Mouse (Mus musculus): ENCODE measurements around the gene Hbq1a. TPM values are rescaled to one million over a fixed set of nuclear protein-coding genes. Genes with fewer than 3 reads are reported as not detected.
"Not testable (repeated sequence)": the region's sequence is repeated elsewhere in the genome, so short reads cannot be mapped to it uniquely, and the experiment has no call there.

The Hbq1a gene
- polyA plus RNA-seq, 1 experiment from 2014 or later = not detected

DNA sequence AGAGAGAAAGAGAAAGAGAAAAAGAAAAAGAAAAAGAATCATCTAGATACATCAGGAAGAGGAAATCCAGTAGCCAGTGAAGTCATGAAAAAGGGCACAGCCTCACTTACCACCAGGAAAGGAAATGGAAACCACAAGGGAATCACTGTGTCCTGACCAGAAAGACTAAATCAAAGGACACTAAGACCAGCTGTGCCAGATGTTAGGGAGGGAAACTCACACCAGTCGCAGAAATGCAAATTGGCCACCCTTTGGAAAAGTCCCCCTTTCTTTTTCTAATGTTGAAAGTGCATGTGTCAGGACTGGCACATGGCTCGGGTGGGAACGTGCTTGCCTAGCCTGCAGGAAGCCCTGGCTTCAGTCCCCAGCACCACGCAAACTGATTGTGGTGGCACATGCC lies 28.7 kb upstream of the Hbq1a start:
- Histone ChIP-seq H3K27me3 (ENCODE audit: insufficient read depth, poor library complexity, severe bottlenecking) (peaks cover under 1% of the 10 kb centered on the region; the same call in 1 of the 2 replicates), H3K4me1 (replicated peaks) (peaks cover 13% of the 10 kb centered on the region), H3K4me3 (no peak overlapping the region), H3K27ac (no peak overlapping the region), H3K36me3 (no peaks in the 10 kb centered on the region), H3K9me3 (no peaks in the 10 kb centered on the region)
- WGBS = 44% methylated on average over 4 of the region's 4 CpGs
- no peak for DNase-seq (ENCODE audit: low spot score)

GRCm38 (mm10) chr11:32276347-32276746 lies 23.5 kb upstream of the Hbq1a start, which contains the start of gene Hba-x:
Gene Hba-x, plus strand, starts transcription at chr11:32276400.
- DNase-seq (ENCODE audit: low spot score) = no peak
- Histone ChIP-seq H3K27ac (no peak within 1 kb of the TSS; the same call in 1 of the 2 replicates), H3K4me1 (replicated peaks) (no peaks in the 10 kb centered on the region), H3K9me3 (no peaks in the 10 kb centered on the region), H3K36me3 (no peaks in the 10 kb centered on the region), H3K27me3 (ENCODE audit: insufficient read depth, poor library complexity, severe bottlenecking) (peaks cover 24% of the 10 kb centered on the region), H3K4me3 (no peak within 1 kb of the TSS)
- WGBS = 77% methylated on average over 3 of the region's 3 CpGs

GRCm38 (mm10) chr11:32277736-32278457 lies 22.0 kb upstream of the Hbq1a start:
- no peak overlapping the region for H3K4me3 ChIP-seq
- H3K27me3 ChIP-seq (ENCODE audit: insufficient read depth, poor library complexity, severe bottlenecking) = peaks cover 24% of the 10 kb centered on the region
- no peaks in the 10 kb centered on the region for H3K9me3 ChIP-seq
- 0 out of 2 replicates have a peak overlapping the region, but pooled peaks have one; percentile 12 for H3K27ac ChIP-seq
- WGBS = 70% methylated on average over 21 of the region's 21 CpGs
- H3K36me3 ChIP-seq = no peaks in the 10 kb centered on the region
- DNase-seq (ENCODE audit: low spot score) = no peak
- no peaks in the 10 kb centered on the region for H3K4me1 ChIP-seq (replicated peaks)

- no peak for DNase-seq (ENCODE audit: low spot score)
- Histone ChIP-seq H3K27me3 (ENCODE audit: insufficient read depth, poor library complexity, severe bottlenecking) (peaks cover 24% of the 10 kb centered on the region), H3K9me3 (no peaks in the 10 kb centered on the region), H3K27ac (no peak overlapping the region), H3K4me3 (no peak overlapping the region), H3K36me3 (no peaks in the 10 kb centered on the region), H3K4me1 (replicated peaks) (no peaks in the 10 kb centered on the region)
- 83% methylated on average over 12 of the region's 12 CpGs for WGBS
Measured at GRCm38 (mm10) chr11:32278458-32278957, 21.4 kb upstream of the Hbq1a start.

GRCm38 (mm10) chr11:32280646-32281045 lies 19.2 kb upstream of the Hbq1a start:
- no peak for DNase-seq (ENCODE audit: low spot score)
- WGBS = 81% methylated on average over 2 of the region's 2 CpGs

GRCm38 (mm10) chr11:32281416-32282144 lies 18.3 kb upstream of the Hbq1a start:
- Histone ChIP-seq H3K4me3 (no peak overlapping the region), H3K27ac (no peak overlapping the region), H3K9me3 (no peaks in the 10 kb centered on the region), H3K36me3 (no peaks in the 10 kb centered on the region), H3K27me3 (ENCODE audit: insufficient read depth, poor library complexity, severe bottlenecking) (peaks cover 20% of the 10 kb centered on the region), H3K4me1 (replicated peaks) (no peaks in the 10 kb centered on the region)
- WGBS = 70% methylated on average over 1 of the region's 1 CpGs
- no peak for DNase-seq (ENCODE audit: low spot score)

More at GRCm38 (mm10) chr11:32280646-32281045, 19.2 kb upstream of the Hbq1a start:
- Histone ChIP-seq H3K36me3 (no peaks in the 10 kb centered on the region), H3K4me1 (replicated peaks) (no peaks in the 10 kb centered on the region), H3K27ac (no peak overlapping the region), H3K9me3 (no peaks in the 10 kb centered on the region), H3K4me3 (no peak overlapping the region), H3K27me3 (ENCODE audit: insufficient read depth, poor library complexity, severe bottlenecking) (peaks cover 24% of the 10 kb centered on the region)

DNA sequence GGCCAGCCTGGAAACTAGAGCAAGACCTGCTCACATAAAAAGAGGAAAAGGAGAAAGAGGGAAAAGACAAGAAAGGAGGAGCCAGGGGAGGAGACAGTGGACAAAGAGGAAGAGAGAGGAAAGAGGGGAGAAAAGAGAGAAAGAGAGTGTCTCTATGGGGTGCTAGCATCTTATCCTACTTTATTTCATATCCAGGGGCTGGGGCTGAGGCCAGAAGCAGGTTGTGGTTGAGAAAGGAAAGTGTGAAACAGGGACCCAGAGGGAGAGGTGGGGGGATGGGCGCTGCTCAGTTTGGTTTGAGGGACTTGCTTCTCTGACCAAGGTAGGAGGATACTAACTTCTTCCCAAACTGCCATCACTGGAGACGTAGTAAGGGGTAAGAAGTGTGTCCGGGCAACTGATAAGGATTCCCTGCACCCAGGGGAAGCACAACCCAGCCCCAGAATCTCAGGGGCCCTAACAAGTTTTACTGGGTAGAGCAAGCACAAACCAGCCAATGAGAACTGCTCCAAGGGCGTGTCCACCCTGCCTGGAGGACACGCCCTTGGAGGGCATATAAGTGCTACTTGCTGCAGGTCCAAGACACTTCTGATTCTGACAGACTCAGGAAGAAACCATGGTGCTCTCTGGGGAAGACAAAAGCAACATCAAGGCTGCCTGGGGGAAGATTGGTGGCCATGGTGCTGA lies 16.6 kb upstream of the Hbq1a start, which contains the start of gene Hba-a1:
TSS of gene Hba-a1 (plus strand) at position 421 of the 687 bp plus-strand sequence.
- WGBS = 54% methylated on average over 1 of the region's 5 CpGs
- peaks cover 17% of the 10 kb centered on the region for H3K27me3 ChIP-seq (ENCODE audit: insufficient read depth, poor library complexity, severe bottlenecking)
- H3K4me1 ChIP-seq (replicated peaks); H3K27ac ChIP-seq; H3K36me3 ChIP-seq; DNase-seq (ENCODE audit: low spot score); H3K4me3 ChIP-seq; H3K9me3 ChIP-seq: not testable (repeated sequence)

DNA sequence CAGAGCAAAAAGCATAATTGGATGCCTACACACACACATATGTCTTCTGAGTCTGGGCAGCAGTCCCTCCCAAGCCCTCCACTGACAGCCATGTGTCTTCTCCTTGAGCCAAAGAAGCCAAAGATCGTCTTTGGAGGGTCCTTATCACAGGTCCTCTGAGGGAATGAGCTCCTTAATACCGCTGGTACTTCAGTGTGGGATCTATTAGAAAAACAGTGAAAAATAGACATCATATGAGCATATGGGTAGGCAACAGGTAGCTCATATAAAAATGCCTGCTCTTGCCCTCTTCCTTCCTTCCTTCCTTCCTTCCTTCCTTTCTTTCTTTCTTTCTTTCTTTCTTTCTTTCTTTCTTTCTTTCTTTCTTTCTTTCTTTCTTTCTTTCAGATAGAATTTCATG lies 15.3 kb upstream of the Hbq1a start:
- not testable (repeated sequence) for DNase-seq (ENCODE audit: low spot score)
- WGBS = 71% methylated on average over 2 of the region's 2 CpGs

DNA sequence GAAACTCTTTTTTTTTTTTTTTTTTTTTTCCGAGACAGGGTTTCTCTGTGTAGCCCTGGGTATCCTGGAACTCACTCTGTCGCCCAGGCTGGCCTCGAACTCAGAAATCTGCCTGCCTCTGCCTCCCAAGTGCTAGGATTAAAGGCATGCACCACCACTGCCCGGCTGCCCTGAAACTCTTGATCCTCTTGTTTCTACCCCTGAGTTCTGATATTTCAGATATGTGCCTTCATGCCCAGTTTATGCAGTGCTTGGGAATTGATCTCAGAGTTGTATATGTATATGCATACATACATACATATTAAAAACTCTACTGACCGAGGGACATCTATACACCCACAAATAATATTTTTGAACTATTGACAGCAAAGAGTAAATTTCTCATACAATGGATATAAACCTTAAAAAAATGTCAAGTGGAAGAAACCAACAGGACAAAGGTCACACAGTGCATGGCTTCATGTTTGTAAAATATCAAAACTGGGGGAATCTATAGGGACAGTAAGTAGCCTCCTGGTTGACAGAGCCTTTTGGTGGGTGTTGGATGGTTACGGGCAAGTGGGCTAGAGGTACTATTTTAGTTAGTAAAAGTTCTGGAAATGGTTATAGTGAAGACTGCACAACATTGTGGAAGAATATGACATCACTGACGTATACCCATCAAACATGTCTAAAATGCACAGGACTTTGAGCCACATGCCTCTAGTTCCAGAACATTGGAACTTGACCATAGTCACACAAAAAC lies 14.7 kb upstream of the Hbq1a start:
- peaks cover 16% of the 10 kb centered on the region for H3K27me3 ChIP-seq (ENCODE audit: insufficient read depth, poor library complexity, severe bottlenecking)
- H3K4me3 ChIP-seq = no peak overlapping the region
- DNase-seq (ENCODE audit: low spot score) = no peak
- H3K9me3 ChIP-seq = no peaks in the 10 kb centered on the region
- H3K4me1 ChIP-seq (replicated peaks) = no peaks in the 10 kb centered on the region
- H3K36me3 ChIP-seq = no peaks in the 10 kb centered on the region
- H3K27ac ChIP-seq = no peak overlapping the region
- 79% methylated on average over 7 of the region's 7 CpGs for WGBS

More for the DNA sequence above, 15.3 kb upstream of the Hbq1a start:
- not testable (repeated sequence) for H3K9me3 ChIP-seq; H3K27ac ChIP-seq; H3K4me1 ChIP-seq (replicated peaks); H3K4me3 ChIP-seq; H3K36me3 ChIP-seq
- peaks cover 16% of the 10 kb centered on the region for H3K27me3 ChIP-seq (ENCODE audit: insufficient read depth, poor library complexity, severe bottlenecking)

DNA sequence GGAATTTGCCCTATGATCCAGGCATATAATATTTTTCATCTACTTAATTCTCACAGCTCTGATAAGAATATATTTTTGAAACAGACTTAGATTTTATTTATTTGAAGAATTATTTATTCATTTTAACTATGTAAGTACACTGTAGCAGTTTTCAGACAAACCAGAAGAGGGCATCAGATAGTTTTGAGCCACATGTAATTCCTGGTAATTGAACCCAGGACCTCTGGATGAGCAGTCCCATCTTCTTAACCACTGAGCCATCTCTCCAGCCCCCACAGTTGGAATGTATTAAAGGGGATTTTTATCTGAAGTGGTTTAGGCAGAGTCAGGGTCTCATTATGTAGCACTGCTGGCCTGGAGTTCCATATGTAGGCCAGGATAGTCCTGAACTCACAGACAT lies 14.0 kb upstream of the Hbq1a start:
- DNase-seq (ENCODE audit: low spot score); H3K9me3 ChIP-seq; H3K4me3 ChIP-seq; H3K36me3 ChIP-seq; H3K4me1 ChIP-seq (replicated peaks); H3K27ac ChIP-seq: not testable (repeated sequence)
- H3K27me3 ChIP-seq (ENCODE audit: insufficient read depth, poor library complexity, severe bottlenecking) = peaks cover 16% of the 10 kb centered on the region

- not testable (repeated sequence) for H3K36me3 ChIP-seq; H3K4me1 ChIP-seq (replicated peaks); H3K9me3 ChIP-seq
- Histone ChIP-seq H3K27me3 (ENCODE audit: insufficient read depth, poor library complexity, severe bottlenecking) (peaks cover 16% of the 10 kb centered on the region), H3K27ac (0 out of 2 replicates have a peak within 1 kb of the TSS, but pooled peaks have one; percentile 45), H3K4me3 (peak within 1 kb of the TSS; percentile 43)
- 23% methylated on average over 31 of the region's 33 CpGs for WGBS
- DNase-seq (ENCODE audit: low spot score) = peak; percentile 66
Measured at GRCm38 (mm10) chr11:32286695-32287492, 13.0 kb upstream of the Hbq1a start, which contains the start of gene Hbq1b. Gene Hbq1b, plus strand, starts transcription at chr11:32286965.

Measured in hindbrain, embryonic 10.5 days (tissue).